Mouse (Mus musculus) hindbrain, embryonic 14.5 days (tissue): Measurements from ENCODE around the gene Hspb3. TPM values are rescaled to one million over a fixed set of nuclear protein-coding genes. Genes with fewer than 3 reads are reported as not detected.

Source experiments
- ATAC-seq: fragments of 200-750 bp; cut with Nextera tagmentation; 2 replicates; pipeline ENCODE4 v1.8.0; 2017; ENCODE audit warnings: moderate number of reproducible peaks, mild to moderate bottlenecking, moderate TSS enrichment, moderate library complexity; ENCODE audit not compliant: low FRiP score
- DNase-seq: peaks from one replicate; pipeline ENCODE4 v3.0.0-alpha.2; 2015; ENCODE audit warnings: low spot score
- H3K27ac ChIP-seq: fragments of 300-500 bp; sonication (generic); 2 replicates; pipeline ENCODE4 v1.5.1; 2014; ENCODE audit warnings: mild to moderate bottlenecking, moderate library complexity
- H3K27me3 ChIP-seq: fragments of 300-500 bp; sonication (generic); 2 replicates; pipeline ENCODE4 v1.6.1; 2014; ENCODE audit warnings: mild to moderate bottlenecking, low read length, mixed read lengths; ENCODE audit not compliant: control insufficient read depth, insufficient read depth
- H3K36me3 ChIP-seq: fragments of 300-500 bp; sonication (generic); replicated peaks from 2 replicates; pipeline ENCODE4 v1.6.1; 2014; ENCODE audit not compliant: control insufficient read depth, insufficient read depth
- H3K4me1 ChIP-seq: fragments of 300-500 bp; sonication (generic); replicated peaks from 2 replicates; pipeline ENCODE4 v1.6.1; 2014; ENCODE audit warnings: antibody characterized with exemption, low read length, mixed read lengths; ENCODE audit not compliant: control insufficient read depth, insufficient read depth
- H3K4me2 ChIP-seq: fragments of 300-500 bp; sonication (generic); replicated peaks from 2 replicates; pipeline ENCODE4 v1.6.1; 2014; ENCODE audit warnings: mild to moderate bottlenecking, moderate library complexity
- H3K4me3 ChIP-seq: fragments of 300-500 bp; sonication (generic); replicated peaks from 2 replicates; pipeline ENCODE4 v1.5.1; 2014; ENCODE audit warnings: mild to moderate bottlenecking, low read length
- H3K9ac ChIP-seq: fragments of 300-500 bp; sonication (generic); 2 replicates; pipeline ENCODE4 v1.6.1; 2014
- H3K9me3 ChIP-seq: fragments of 300-500 bp; sonication (generic); 2 replicates; pipeline ENCODE4 v1.6.1; 2016; ENCODE audit warnings: low read length; ENCODE audit not compliant: control insufficient read depth
- WGBS: fragments of 180-500 bp; shearing (Covaris S2); extraction: QIAGEN DNeasy Blood & Tissue Kit; methylation state at CpG from one replicate; pipeline ENCODE4 v1.1.7; 2014; 5-methylcytosine and 5-hydroxymethylcytosine counted together
- polyA plus RNA-seq: library from polyadenylated mRNA; unstranded; fragments of >200 nt; fragmentation: Nextera tagmentation; extraction: Ambion mirVana; gene quantifications from 2 replicates; pipeline ENCODE4 v1.2.1, GENCODE M21; 2014

Gene Hspb3
- polyA plus RNA-seq, 1 experiment from 2014 or later: 0.25 TPM

DNA sequence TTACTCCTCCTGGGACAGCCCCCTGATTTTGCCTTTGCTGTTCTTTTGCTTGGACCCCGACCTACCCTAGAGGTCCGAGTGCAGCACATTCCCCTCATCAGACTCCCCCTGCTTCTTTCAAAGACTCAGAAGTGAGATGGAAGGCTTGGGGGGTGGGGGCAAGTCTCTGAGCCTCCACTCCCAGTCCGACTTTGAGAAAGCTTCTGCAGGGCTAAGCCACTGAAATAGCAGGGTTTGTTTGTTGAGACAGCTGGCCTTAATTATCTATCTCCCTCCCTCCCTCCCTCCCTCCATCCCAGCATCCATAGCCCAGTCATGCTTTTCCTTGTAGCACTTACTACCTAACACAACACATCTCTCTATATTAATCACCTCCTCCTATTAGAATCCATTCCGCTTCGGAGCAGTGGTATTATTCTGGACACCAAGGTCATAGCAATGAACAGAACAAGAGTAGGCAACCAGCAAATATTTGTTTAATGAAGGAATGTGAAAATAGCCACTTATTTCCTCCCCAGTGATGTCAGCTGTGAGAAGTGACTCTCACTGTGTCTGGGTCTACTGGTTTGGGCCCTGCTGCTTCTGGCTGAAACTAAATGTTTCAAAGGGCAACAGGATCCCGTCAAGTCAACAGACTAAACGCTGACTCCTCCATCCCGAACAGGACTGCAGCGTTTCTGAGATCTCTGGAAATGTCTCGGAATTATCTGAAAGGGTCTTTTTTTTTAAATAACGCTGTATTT lies 41.2 kb downstream of the Hspb3 start:
- ATAC-seq (no peak), DNase-seq (no peak)
- H3K36me3 ChIP-seq: no peaks in the 10 kb centered on the region
- no peak overlapping the region for H3K4me3 ChIP-seq
- H3K9ac ChIP-seq: no peak overlapping the region
- WGBS: 68% methylated on average over 11 of the region's 11 CpGs
- no peaks in the 10 kb centered on the region for H3K9me3 ChIP-seq
- peaks cover 3% of the 10 kb centered on the region for H3K4me1 ChIP-seq
- H3K27ac ChIP-seq: no peak overlapping the region
- no peaks in the 10 kb centered on the region for H3K27me3 ChIP-seq
- no peak overlapping the region for H3K4me2 ChIP-seq

DNA sequence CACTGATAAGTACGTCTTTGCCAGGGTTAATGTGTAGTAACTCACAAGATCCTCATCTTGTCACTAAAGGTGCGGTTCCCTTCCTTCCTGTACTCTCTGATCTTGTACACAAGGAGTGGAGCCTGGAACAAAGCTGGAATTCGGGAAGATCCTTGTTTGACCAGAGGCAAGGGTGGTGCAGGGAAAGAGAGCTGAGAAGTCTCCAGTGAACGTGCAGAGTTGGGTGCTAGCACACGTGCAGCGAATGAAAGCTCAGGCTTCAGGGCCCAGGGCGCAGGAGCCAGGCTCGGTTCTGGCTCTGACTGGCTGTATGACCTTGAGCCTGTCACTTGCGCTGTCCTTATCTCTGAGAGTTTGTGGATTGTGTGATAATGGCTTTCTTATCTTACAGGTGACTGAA lies 44.5 kb downstream of the Hspb3 start:
- H3K4me1 ChIP-seq: peaks cover 36% of the 10 kb centered on the region
- H3K4me2 ChIP-seq: no peak overlapping the region
- H3K27me3 ChIP-seq: no peaks in the 10 kb centered on the region
- DNase-seq: no peak
- H3K36me3 ChIP-seq: no peaks in the 10 kb centered on the region
- ATAC-seq: no peak
- H3K9me3 ChIP-seq: no peaks in the 10 kb centered on the region
- H3K27ac ChIP-seq: no peak overlapping the region
- 77% methylated on average over 9 of the region's 9 CpGs for WGBS
- no peak overlapping the region for H3K4me3 ChIP-seq
- no peak overlapping the region for H3K9ac ChIP-seq

DNA sequence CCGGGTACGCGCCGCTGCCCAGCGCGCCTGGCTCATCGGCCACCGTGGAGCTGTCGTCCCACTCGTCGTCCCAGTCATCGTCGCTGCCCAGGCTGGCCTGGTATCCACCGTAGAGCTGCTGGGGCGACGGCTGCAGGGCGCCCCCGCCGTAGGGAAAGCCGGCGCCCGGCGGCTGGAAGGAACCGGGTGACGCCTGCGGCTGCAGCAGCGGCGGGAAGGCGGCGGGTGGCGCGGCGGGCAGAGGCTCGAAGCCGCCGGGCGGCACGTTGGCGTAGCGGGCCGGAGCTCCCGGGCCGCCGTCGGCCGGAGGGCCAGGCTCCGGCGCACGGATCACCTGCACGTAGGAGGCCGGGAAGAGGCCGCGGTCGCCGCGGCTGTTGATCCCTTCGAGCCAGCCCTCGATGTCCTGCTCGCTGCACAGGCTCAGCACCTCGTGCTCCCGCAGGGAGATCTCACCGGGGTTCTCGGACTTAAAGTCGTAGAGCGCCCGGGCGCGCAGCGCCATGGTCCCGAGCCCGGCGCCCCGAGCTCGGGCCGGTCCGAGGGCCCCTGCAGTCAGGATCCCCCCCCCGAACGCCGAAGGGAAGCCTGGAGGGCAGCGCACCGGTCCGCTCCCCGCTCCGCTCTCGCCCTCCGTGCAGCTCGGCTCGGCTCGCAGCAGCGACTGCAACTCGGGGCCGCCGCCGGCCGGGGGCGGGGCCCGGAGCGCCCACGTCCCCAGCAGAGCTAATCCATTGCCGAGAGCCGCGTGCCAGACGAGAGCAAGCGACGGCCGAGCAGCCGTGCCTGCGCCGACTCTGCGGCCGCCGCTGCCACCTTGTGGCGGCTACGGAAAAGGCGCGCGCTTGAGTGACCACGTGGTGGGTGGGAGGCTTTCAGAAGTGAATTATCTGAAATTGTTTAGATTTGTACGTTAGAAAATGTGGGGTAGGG lies 45.3 kb downstream of the Hspb3 start, which contains the start of gene Snx18:
Gene Snx18 (minus strand): TSS at position 674 of the 933 bp plus-strand sequence.
- H3K4me1 ChIP-seq: peaks cover 44% of the 10 kb centered on the region
- under 1% methylated on average over 116 of the region's 119 CpGs for WGBS

DNA sequence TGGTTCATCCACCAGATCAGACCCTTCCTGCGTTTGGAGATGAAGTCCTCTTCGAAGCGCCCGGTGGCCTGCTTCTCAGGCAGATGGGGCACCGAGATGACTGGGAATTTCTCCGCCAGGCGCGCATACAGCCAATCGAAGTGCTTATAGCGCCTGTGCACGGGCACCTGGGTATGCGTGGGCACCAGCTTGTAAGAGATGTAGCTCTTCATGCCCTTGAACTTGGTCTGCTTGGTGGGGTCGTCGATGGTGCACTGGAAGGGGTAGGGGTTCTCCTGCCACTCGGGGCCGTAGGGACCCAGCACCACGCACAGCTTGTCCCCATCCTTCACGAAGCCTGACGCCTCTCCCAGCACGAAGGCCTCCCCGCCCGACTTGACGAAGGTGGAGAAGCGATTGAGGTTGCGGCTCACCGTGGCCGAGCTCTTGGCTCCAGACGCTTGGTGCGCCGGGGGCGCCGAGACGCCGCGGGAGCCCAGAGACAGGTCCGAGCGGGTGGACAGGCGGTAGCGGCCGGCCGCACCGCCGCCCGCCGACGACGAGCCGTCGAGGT lies 46.1 kb downstream of the Hspb3 start:
- Histone ChIP-seq H3K9ac (peak overlapping the region; percentile 92), H3K9me3 (no peaks in the 10 kb centered on the region), H3K27ac (peak overlapping the region; percentile 89), H3K4me3 (peak overlapping the region; percentile 76), H3K36me3 (no peaks in the 10 kb centered on the region), H3K4me2 (peak overlapping the region; percentile 93), H3K4me1 (peaks cover 51% of the 10 kb centered on the region), H3K27me3 (no peaks in the 10 kb centered on the region)
- WGBS: 11% methylated on average over 48 of the region's 49 CpGs
- DNase-seq (no peak), ATAC-seq (peak; percentile 6; the same call in 1 of the 2 replicates)

More for the DNA sequence above, 45.3 kb downstream of the Hspb3 start, which contains the start of gene Snx18:
- Histone ChIP-seq H3K4me3 (peak within 1 kb of the TSS; percentile 76), H3K27ac (peak within 1 kb of the TSS; percentile 89), H3K36me3 (no peaks in the 10 kb centered on the region), H3K27me3 (no peaks in the 10 kb centered on the region), H3K9ac (peak within 1 kb of the TSS; percentile 92), H3K9me3 (no peaks in the 10 kb centered on the region), H3K4me2 (peak within 1 kb of the TSS; percentile 93)
- DNase-seq: peak; percentile 95
- peak; percentile 93 for ATAC-seq

DNA sequence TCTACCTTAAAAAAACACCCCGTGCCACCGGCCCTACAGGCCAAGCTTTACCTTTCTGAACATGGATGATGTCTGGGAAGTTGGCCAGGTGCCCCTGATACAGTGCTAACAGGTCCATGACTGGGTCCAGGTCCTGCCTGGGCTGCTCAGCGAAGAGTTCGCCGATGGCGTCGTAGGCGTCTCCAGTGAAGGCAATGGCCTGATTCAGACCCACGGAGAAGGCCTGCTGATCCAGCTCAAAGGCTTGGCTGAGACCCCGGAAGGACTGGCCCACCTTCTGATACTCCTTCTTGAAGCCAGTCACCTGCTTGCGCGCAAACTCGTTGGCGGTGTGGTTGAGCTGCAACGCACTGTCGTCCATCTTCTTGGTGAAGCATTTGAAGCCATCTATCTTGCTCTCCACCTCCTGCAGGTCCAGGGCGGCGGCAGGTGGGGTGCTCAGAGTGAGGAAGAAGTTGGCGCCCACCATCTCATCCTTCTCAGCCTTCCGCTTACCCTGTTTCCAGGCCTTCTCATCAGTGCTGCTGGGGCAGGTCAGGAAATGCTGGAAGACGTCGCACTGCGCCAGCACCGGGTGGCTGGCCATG lies 46.6 kb downstream of the Hspb3 start:
- Histone ChIP-seq H3K9ac (peak overlapping the region; percentile 92), H3K27ac (no peak overlapping the region), H3K4me1 (peaks cover 56% of the 10 kb centered on the region), H3K27me3 (no peaks in the 10 kb centered on the region), H3K4me3 (peak overlapping the region; percentile 76), H3K9me3 (no peaks in the 10 kb centered on the region), H3K36me3 (no peaks in the 10 kb centered on the region), H3K4me2 (peak overlapping the region; percentile 93)
- ATAC-seq (no peak), DNase-seq (no peak)
- 58% methylated on average over 24 of the region's 24 CpGs for WGBS

DNA sequence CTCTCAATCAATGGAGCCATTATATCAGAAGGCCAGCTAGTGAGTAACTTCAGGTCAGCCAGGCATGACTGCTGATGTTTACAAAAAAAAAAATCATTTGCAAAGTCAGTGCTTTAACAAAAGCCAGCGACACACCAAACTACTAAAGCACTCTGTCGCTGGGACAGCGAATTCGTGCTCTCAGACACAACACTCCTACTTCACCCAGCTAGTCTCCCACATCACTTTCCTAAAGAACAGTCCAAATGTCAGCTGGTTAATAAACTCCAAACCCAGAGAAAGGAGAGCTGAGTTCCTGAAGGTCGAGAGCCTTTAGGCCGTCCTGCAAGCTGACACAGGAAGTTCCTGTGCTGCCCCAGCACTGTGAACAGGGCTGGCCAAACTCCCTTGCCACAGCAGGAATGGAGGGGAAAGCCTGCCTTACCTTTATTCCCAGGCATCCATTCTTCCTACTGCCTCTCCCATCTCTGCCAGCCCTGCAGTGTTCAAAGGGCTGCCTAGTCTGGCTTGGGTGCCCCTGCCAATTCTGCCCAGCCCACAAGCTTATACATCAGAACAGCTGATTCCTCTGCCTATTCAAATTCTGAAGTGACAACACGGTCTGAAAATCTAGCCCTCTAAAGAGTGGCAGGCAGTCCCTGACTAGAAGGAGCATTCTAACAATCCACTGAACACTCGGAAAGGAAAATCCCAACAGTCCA lies 47.4 kb downstream of the Hspb3 start:
- DNase-seq (no peak), ATAC-seq (no peak)
- Histone ChIP-seq H3K9me3 (no peaks in the 10 kb centered on the region), H3K9ac (peak overlapping the region; percentile 92), H3K4me1 (peaks cover 63% of the 10 kb centered on the region), H3K4me2 (peak overlapping the region; percentile 93), H3K36me3 (no peaks in the 10 kb centered on the region), H3K4me3 (peak overlapping the region; percentile 76), H3K27me3 (no peaks in the 10 kb centered on the region), H3K27ac (no peak overlapping the region)
- 9% methylated on average over 8 of the region's 8 CpGs for WGBS

DNA sequence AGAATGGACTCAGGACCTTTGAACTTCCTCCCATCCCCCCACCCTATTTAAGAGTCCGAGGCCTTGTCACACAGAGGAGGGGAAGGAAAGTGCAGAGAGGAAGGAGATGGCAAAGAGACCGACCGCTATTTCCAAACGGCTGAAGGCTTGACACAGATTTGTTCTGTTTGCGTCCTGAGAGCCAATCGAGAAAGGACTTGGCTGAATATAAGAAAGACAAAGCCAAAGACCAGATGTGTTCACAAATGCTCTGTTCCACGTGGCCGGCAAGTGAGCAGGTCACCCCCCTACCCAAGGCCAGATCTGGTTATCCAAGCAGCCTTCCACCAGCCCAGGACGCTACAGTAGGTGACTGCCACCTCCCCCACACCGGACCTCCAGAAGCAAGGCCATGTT lies 47.9 kb downstream of the Hspb3 start:
- Histone ChIP-seq H3K9me3 (no peaks in the 10 kb centered on the region), H3K4me1 (peaks cover 69% of the 10 kb centered on the region), H3K36me3 (no peaks in the 10 kb centered on the region), H3K4me3 (peak overlapping the region; percentile 76), H3K9ac (peak overlapping the region; percentile 92), H3K4me2 (peak overlapping the region; percentile 93), H3K27ac (no peak overlapping the region), H3K27me3 (no peaks in the 10 kb centered on the region)
- ATAC-seq: no peak
- 2% methylated on average over 10 of the region's 10 CpGs for WGBS
- no peak for DNase-seq

DNA sequence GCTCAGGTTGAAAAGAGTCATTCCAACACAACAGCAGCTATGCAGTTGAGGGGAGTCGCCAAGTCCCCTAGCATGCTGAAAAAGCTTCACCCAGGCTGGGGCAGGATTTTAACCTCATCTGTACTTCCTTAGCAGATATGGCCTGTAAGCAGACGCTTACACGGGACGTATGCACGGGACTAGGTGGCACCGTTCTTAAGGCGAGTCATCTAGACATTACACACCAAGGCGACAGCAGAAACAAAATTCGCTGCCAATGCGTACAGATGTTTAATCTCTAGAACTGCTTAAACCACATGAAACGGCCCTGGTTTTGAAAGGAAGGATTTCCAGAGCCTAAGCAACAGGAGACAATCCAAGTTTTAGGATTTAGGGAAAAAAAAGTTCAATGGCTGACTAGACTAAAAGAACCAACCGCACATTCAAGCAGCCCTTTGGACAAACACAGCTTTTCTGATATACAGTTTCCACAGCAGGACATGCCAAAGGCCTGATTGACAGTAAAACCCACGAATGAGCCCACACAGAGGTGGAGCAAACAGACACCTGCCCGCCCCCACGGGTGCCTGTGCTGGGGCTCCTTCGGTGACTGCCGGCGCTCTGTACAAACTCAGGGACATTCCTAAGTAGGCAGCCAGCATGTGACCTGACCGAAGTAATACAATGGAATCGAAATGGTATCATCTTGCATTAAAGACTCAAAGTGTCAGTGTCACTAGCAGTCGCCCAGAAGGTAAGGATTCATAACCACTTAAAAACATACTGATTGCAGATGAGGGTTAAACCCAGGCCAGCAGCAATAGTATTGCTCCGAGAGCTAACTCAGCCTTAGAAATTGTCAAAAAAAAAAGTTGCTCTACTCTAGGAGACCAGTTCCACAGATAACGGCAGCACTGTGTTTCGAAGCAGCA lies 48.6 kb downstream of the Hspb3 start:
- peak; percentile 61 for DNase-seq
- Histone ChIP-seq H3K9me3 (no peaks in the 10 kb centered on the region), H3K4me3 (peak overlapping the region; percentile 76), H3K4me1 (peaks cover 73% of the 10 kb centered on the region), H3K36me3 (no peaks in the 10 kb centered on the region), H3K9ac (peak overlapping the region; percentile 92), H3K27ac (no peak overlapping the region; the same call in 1 of the 2 replicates), H3K27me3 (no peaks in the 10 kb centered on the region), H3K4me2 (peak overlapping the region; percentile 93)
- 22% methylated on average over 24 of the region's 24 CpGs for WGBS
- ATAC-seq: no peak
